In the genomic region with DNA sequence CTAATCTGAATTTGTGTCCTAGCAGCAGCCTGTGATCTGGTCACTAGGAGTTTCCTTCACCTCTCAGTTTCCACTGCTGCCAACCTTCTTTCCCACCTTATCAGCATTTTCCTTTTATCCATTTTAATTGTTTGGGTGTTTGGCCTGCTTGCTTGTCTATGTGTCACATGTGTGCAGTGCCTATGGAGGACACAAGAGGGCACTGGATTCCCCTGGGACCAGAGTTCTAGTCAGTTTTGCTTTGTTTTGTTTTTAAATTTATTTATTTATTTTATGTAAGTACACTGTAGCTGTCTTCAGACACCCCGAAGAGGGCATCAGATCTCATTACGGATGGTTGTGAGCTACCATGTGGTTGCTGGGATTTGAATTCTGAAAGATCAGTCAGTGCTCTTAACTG, we compare ENCODE assay signal across 10 mouse cellular contexts. TPM values are rescaled to one million over a fixed set of nuclear protein-coding genes. Genes with fewer than 3 reads are reported as not detected.
DNase-seq lines count a peak whose midpoint lies in the region; ATAC-seq and TF ChIP-seq lines count a peak whose summit lies in the region.
"Had no signal": no experiment of that assay in that cellular context is flagged by ENCODE, and none has a peak within 500 bp of the region (broad histone marks: within the 10 kb centered on the region; RNA-seq: fewer than 3 reads in every experiment).

No protein-coding gene starts in this region.

- no peak for ATAC-seq in midbrain, embryonic 14.5 days (ENCODE audit: low FRiP score, low TSS enrichment)
- no peak for ATAC-seq in midbrain, embryonic 13.5 days
- 0 out of 2 replicates have a peak, but pooled peaks have one; percentile 54 for ATAC-seq in erythroblast, adult 5-6 weeks (replicated peaks; ENCODE audit: low FRiP score, poor library complexity, severe bottlenecking)

- H3K27ac ChIP-seq in gastrocnemius, adult 2 months: no peak overlapping the region
- H3K27ac ChIP-seq in midbrain, embryonic 14.5 days (replicated peaks; ENCODE audit: low read depth, low read length): no peak overlapping the region
- H3K27ac ChIP-seq in midbrain, embryonic 13.5 days: no peak overlapping the region
- H3K27ac ChIP-seq: embryonic facial prominence, embryonic 15.5 days; liver, embryonic 13.5 days had no signal

- no peak overlapping the region for H3K4me3 ChIP-seq in gastrocnemius, adult 2 months
- no peak overlapping the region for H3K4me3 ChIP-seq in midbrain, embryonic 14.5 days (replicated peaks; ENCODE audit: low read depth, low read length)
- no peak overlapping the region for H3K4me3 ChIP-seq in midbrain, embryonic 13.5 days (replicated peaks)
- H3K4me3 ChIP-seq: embryonic facial prominence, embryonic 15.5 days; liver, embryonic 13.5 days had no signal

- H3K27me3 ChIP-seq in midbrain, embryonic 14.5 days (ENCODE audit: control insufficient read depth, insufficient read depth, low read length): no peaks in the 10 kb centered on the region
- no peaks in the 10 kb centered on the region for H3K27me3 ChIP-seq in midbrain, embryonic 13.5 days
- H3K27me3 ChIP-seq: embryonic facial prominence, embryonic 15.5 days; liver, embryonic 13.5 days had no signal

- H3K36me3 ChIP-seq in midbrain, embryonic 14.5 days (ENCODE audit: control insufficient read depth, insufficient read depth, low read length): peaks cover 26% of the 10 kb centered on the region
- H3K36me3 ChIP-seq in midbrain, embryonic 13.5 days: peaks cover 36% of the 10 kb centered on the region

- no peak for DNase-seq in gastrocnemius, adult 2 months
- DNase-seq in gastrocnemius, postnatal 10 days: no peak
- DNase-seq in midbrain, embryonic 14.5 days: peak; percentile 52
- peak; percentile 35 for DNase-seq in thymus, postnatal 0 days (ENCODE audit: low spot score)
- DNase-seq in urinary bladder, adult 2 months (ENCODE audit: low spot score): no peak
- no peak for DNase-seq in cerebellum, postnatal 4 days (ENCODE audit: low spot score in 2 of 2)
- DNase-seq: liver, embryonic 13.5 days had no signal

- no peaks in the 10 kb centered on the region for H3K9me3 ChIP-seq in midbrain, embryonic 14.5 days (ENCODE audit: control insufficient read depth, low read length)
- no peaks in the 10 kb centered on the region for H3K9me3 ChIP-seq in midbrain, embryonic 13.5 days
- H3K9me3 ChIP-seq: embryonic facial prominence, embryonic 15.5 days; liver, embryonic 13.5 days had no signal

- no peak overlapping the region for H3K4me2 ChIP-seq in midbrain, embryonic 14.5 days (ENCODE audit: low read length)
- H3K4me2 ChIP-seq in midbrain, embryonic 13.5 days (replicated peaks): no peak overlapping the region
- H3K4me2 ChIP-seq: embryonic facial prominence, embryonic 15.5 days; liver, embryonic 13.5 days had no signal

- WGBS in midbrain, embryonic 14.5 days: 92% methylated on average over 2 of the region's 2 CpGs
- 84% methylated on average over 2 of the region's 2 CpGs for WGBS in midbrain, embryonic 13.5 days

- H3K9ac ChIP-seq in midbrain, embryonic 14.5 days (replicated peaks; ENCODE audit: low read length): no peak overlapping the region
- no peak overlapping the region for H3K9ac ChIP-seq in midbrain, embryonic 13.5 days (replicated peaks)
- H3K9ac ChIP-seq: embryonic facial prominence, embryonic 15.5 days; liver, embryonic 13.5 days had no signal

- H3K4me1 ChIP-seq in midbrain, embryonic 14.5 days (ENCODE audit: control insufficient read depth, insufficient read depth, low read length): no peaks in the 10 kb centered on the region
- 0 out of 2 replicates have a peak, but pooled peaks cover 3% of the 10 kb centered on the region for H3K4me1 ChIP-seq in midbrain, embryonic 13.5 days (replicated peaks)

- peak; percentile 58 for TF ChIP-seq CTCF in gastrocnemius, adult 2 months (IDR thresholded peaks at IDR 0.05)

- intact Hi-C loops in gastrocnemius, adult 2 months (cut with DNase I): no loop called here

RNA-seq across cellular contexts. Expression of a gene that starts 22.9 kb away (rescaled TPM):
- total RNA-seq in gastrocnemius, adult 2 months (2021): 1 to 10 TPM; 6.6 to 7.1 TPM
- 10 to 100 TPM; 11.7 to 13.9 TPM for total RNA-seq in gastrocnemius, postnatal 10 days (2021)
- 5.6 and 5.9 TPM in 2 replicates for polyA plus RNA-seq in midbrain, embryonic 14.5 days (2014; fragmentation: Nextera tagmentation; extraction: Ambion mirVana)
- 4.6 and 4.7 TPM in 2 replicates for polyA plus RNA-seq in midbrain, embryonic 13.5 days (2015; fragmentation: Nextera tagmentation; extraction: Ambion mirVana)
- 15.2 and 15.7 TPM in 2 replicates for total RNA-seq in erythroblast, adult 5-6 weeks (2015; ENCODE audit: low replicate concordance)
- total RNA-seq in erythroblast, adult 5-6 weeks (2017; ENCODE audit: low replicate concordance): 7.2 and 10.0 TPM in 2 replicates
- polyA plus RNA-seq in thymus, postnatal 0 days (2015; fragmentation: Nextera tagmentation; extraction: Ambion mirVana): 4.7 and 5.3 TPM in 2 replicates
- 12.2 and 15.2 TPM in 2 replicates for polyA plus RNA-seq in urinary bladder, adult 2 months (2012; rRNA removed)

RNA-seq across cellular contexts. Expression of a gene that starts 30.7 kb away (rescaled TPM):
- 1 to 10 TPM; 2.1 to 3.2 TPM for total RNA-seq in gastrocnemius, adult 2 months (2021)
- 1 to 10 TPM; 2.3 to 3.9 TPM for total RNA-seq in gastrocnemius, postnatal 10 days (2021)
- polyA plus RNA-seq in midbrain, embryonic 14.5 days (2014; fragmentation: Nextera tagmentation; extraction: Ambion mirVana): 1.0 and 2.5 TPM in 2 replicates
- polyA plus RNA-seq in midbrain, embryonic 13.5 days (2015; fragmentation: Nextera tagmentation; extraction: Ambion mirVana): 0.89 and 1.2 TPM in 2 replicates
- total RNA-seq in erythroblast, adult 5-6 weeks (2015; ENCODE audit: low replicate concordance): not detected in 2 replicates
- 2.2 TPM in 1 of 2 replicates, not detected in the other for total RNA-seq in erythroblast, adult 5-6 weeks (2017; ENCODE audit: low replicate concordance)
- polyA plus RNA-seq in thymus, postnatal 0 days (2015; fragmentation: Nextera tagmentation; extraction: Ambion mirVana): 3.5 and 3.7 TPM in 2 replicates
- polyA plus RNA-seq in urinary bladder, adult 2 months (2012; rRNA removed): 16.8 and 36.1 TPM in 2 replicates

RNA-seq across cellular contexts. Expression of a gene that starts 56.3 kb away (rescaled TPM):
- 100 to 1,000 TPM in 1 of 2 experiments, 10 to 100 TPM in 1; 94.2 to 123 TPM for total RNA-seq in gastrocnemius, adult 2 months (2021)
- 100 to 1,000 TPM; 146 to 173 TPM for total RNA-seq in gastrocnemius, postnatal 10 days (2021)
- polyA plus RNA-seq in midbrain, embryonic 14.5 days (2014; fragmentation: Nextera tagmentation; extraction: Ambion mirVana): 181 and 232 TPM in 2 replicates
- polyA plus RNA-seq in midbrain, embryonic 13.5 days (2015; fragmentation: Nextera tagmentation; extraction: Ambion mirVana): 262 TPM in 2 replicates
- total RNA-seq in erythroblast, adult 5-6 weeks (2015; ENCODE audit: low replicate concordance): 98.6 and 101 TPM in 2 replicates
- 226 and 340 TPM in 2 replicates for total RNA-seq in erythroblast, adult 5-6 weeks (2017; ENCODE audit: low replicate concordance)
- polyA plus RNA-seq in thymus, postnatal 0 days (2015; fragmentation: Nextera tagmentation; extraction: Ambion mirVana): 196 and 213 TPM in 2 replicates
- polyA plus RNA-seq in urinary bladder, adult 2 months (2012; rRNA removed): 177 and 247 TPM in 2 replicates

RNA-seq across cellular contexts. Expression of a gene that starts 58.5 kb away (rescaled TPM):
- total RNA-seq in gastrocnemius, adult 2 months (2021): 10 to 100 TPM; 33.9 to 40.7 TPM
- total RNA-seq in gastrocnemius, postnatal 10 days (2021): 10 to 100 TPM; 31.2 to 35.0 TPM
- 41.3 and 59.6 TPM in 2 replicates for polyA plus RNA-seq in midbrain, embryonic 14.5 days (2014; fragmentation: Nextera tagmentation; extraction: Ambion mirVana)
- polyA plus RNA-seq in midbrain, embryonic 13.5 days (2015; fragmentation: Nextera tagmentation; extraction: Ambion mirVana): 18.0 and 30.1 TPM in 2 replicates
- 7.1 and 7.7 TPM in 2 replicates for total RNA-seq in erythroblast, adult 5-6 weeks (2015; ENCODE audit: low replicate concordance)
- 5.1 and 10.0 TPM in 2 replicates for total RNA-seq in erythroblast, adult 5-6 weeks (2017; ENCODE audit: low replicate concordance)
- polyA plus RNA-seq in thymus, postnatal 0 days (2015; fragmentation: Nextera tagmentation; extraction: Ambion mirVana): 8.6 and 11.8 TPM in 2 replicates
- polyA plus RNA-seq in urinary bladder, adult 2 months (2012; rRNA removed): 47.4 and 54.3 TPM in 2 replicates

RNA-seq across cellular contexts. Expression of a gene that starts 58.5 kb away (rescaled TPM):
- total RNA-seq in gastrocnemius, adult 2 months (2021): 100 to 1,000 TPM; 376 to 655 TPM
- 100 to 1,000 TPM; 196 to 231 TPM for total RNA-seq in gastrocnemius, postnatal 10 days (2021)
- 293 and 312 TPM in 2 replicates for polyA plus RNA-seq in midbrain, embryonic 14.5 days (2014; fragmentation: Nextera tagmentation; extraction: Ambion mirVana)
- 271 and 280 TPM in 2 replicates for polyA plus RNA-seq in midbrain, embryonic 13.5 days (2015; fragmentation: Nextera tagmentation; extraction: Ambion mirVana)
- 101 and 109 TPM in 2 replicates for total RNA-seq in erythroblast, adult 5-6 weeks (2015; ENCODE audit: low replicate concordance)
- total RNA-seq in erythroblast, adult 5-6 weeks (2017; ENCODE audit: low replicate concordance): 596 and 621 TPM in 2 replicates
- polyA plus RNA-seq in thymus, postnatal 0 days (2015; fragmentation: Nextera tagmentation; extraction: Ambion mirVana): 233 and 246 TPM in 2 replicates
- polyA plus RNA-seq in urinary bladder, adult 2 months (2012; rRNA removed): 317 and 373 TPM in 2 replicates

Comparison
In these comparisons a context has a peak if more than half of its experiments do, and no peak if none do; other contexts are left out.
1. DNase-seq: peak in midbrain, embryonic 14.5 days (single experiment) and thymus, postnatal 0 days (single experiment); none in gastrocnemius, adult 2 months (single experiment), gastrocnemius, postnatal 10 days (single experiment), urinary bladder, adult 2 months (single experiment) and cerebellum, postnatal 4 days (0 of 2).